Mouse (Mus musculus) hindbrain, embryonic 11.5 days (tissue): ENCODE results near the gene Nudt5. TPM values are rescaled to one million over a fixed set of nuclear protein-coding genes. Genes with fewer than 3 reads are reported as not detected.
A peak's percentile ranks its signal among the peaks of the same experiment; 100 is the strongest.

Experiments used
- ATAC-seq: fragments of 200-750 bp; cut with Nextera tagmentation; 2 replicates; pipeline ENCODE4 v1.8.0; 2017; ENCODE audit warnings: mild to moderate bottlenecking, moderate TSS enrichment, moderate library complexity; ENCODE audit not compliant: low FRiP score
- DNase-seq: peaks from one replicate; pipeline ENCODE4 v3.0.0-alpha.2; 2015; ENCODE audit warnings: low spot score
- H3K27ac ChIP-seq: fragments of 300-500 bp; sonication (generic); 2 replicates; pipeline ENCODE4 v1.5.1; 2014; ENCODE audit warnings: mild to moderate bottlenecking, low read depth, low read length
- H3K27me3 ChIP-seq: fragments of 300-500 bp; sonication (generic); 2 replicates; pipeline ENCODE4 v1.6.1; 2014; ENCODE audit warnings: mild to moderate bottlenecking, low read length, moderate library complexity, mixed read lengths; ENCODE audit not compliant: control insufficient read depth, insufficient read depth
- H3K36me3 ChIP-seq: fragments of 300-500 bp; sonication (generic); 2 replicates; pipeline ENCODE4 v1.6.1; 2014; ENCODE audit warnings: mild to moderate bottlenecking, low read length, moderate library complexity, mixed read lengths; ENCODE audit not compliant: control insufficient read depth, insufficient read depth
- H3K4me1 ChIP-seq: fragments of 300-500 bp; sonication (generic); replicated peaks from 2 replicates; pipeline ENCODE4 v1.6.1; 2014; ENCODE audit warnings: low read length, mixed read lengths; ENCODE audit not compliant: control insufficient read depth, insufficient read depth
- H3K4me2 ChIP-seq: fragments of 300-500 bp; sonication (generic); replicated peaks from 2 replicates; pipeline ENCODE4 v1.6.1; 2014; ENCODE audit warnings: mild to moderate bottlenecking, low read depth, low read length
- H3K4me3 ChIP-seq: fragments of 300-500 bp; sonication (generic); 2 replicates; pipeline ENCODE4 v1.5.1; 2014; ENCODE audit warnings: low read depth, low read length
- H3K9ac ChIP-seq: fragments of 300-500 bp; sonication (generic); 2 replicates; pipeline ENCODE4 v1.6.1; 2014; ENCODE audit warnings: low read depth, low read length
- H3K9me3 ChIP-seq: fragments of 300-500 bp; sonication (generic); 2 replicates; pipeline ENCODE4 v1.6.1; 2016; ENCODE audit warnings: low read length; ENCODE audit not compliant: control insufficient read depth
- WGBS: fragments of 180-500 bp; shearing (Covaris S2); extraction: QIAGEN DNeasy Blood & Tissue Kit; methylation state at CpG from one replicate; pipeline ENCODE4 v1.1.7; 2014; 5-methylcytosine and 5-hydroxymethylcytosine counted together
- polyA plus RNA-seq: library from polyadenylated mRNA; unstranded; fragments of >200 nt; fragmentation: Nextera tagmentation; extraction: Ambion mirVana; gene quantifications from 2 replicates; pipeline ENCODE4 v1.2.1, GENCODE M21; 2014

Gene Nudt5
- polyA plus RNA-seq, 1 experiment from 2014 or later: 92.1 TPM

GRCm38 (mm10) chr2:5844181-5844872 lies 492 bp upstream of the Nudt5 start:
- peak overlapping the region; percentile 82 for H3K27ac ChIP-seq
- no peaks in the 10 kb centered on the region for H3K9me3 ChIP-seq
- peak overlapping the region; percentile 86 for H3K9ac ChIP-seq
- H3K36me3 ChIP-seq: peaks cover 14% of the 10 kb centered on the region
- peak overlapping the region; percentile 76 for H3K4me3 ChIP-seq
- DNase-seq: no peak
- 4% methylated on average over 23 of the region's 23 CpGs for WGBS
- no peaks in the 10 kb centered on the region for H3K4me1 ChIP-seq
- no peak; the same call in 1 of the 2 replicates for ATAC-seq
- peak overlapping the region; percentile 59 for H3K4me2 ChIP-seq
- H3K27me3 ChIP-seq: no peaks in the 10 kb centered on the region

- ATAC-seq (no peak), DNase-seq (no peak)
- no peaks in the 10 kb centered on the region for H3K9me3 ChIP-seq
- peaks cover 3% of the 10 kb centered on the region; the same call in 1 of the 2 replicates for H3K36me3 ChIP-seq
- H3K4me3 ChIP-seq: peak overlapping the region; percentile 76
- H3K27me3 ChIP-seq: no peaks in the 10 kb centered on the region
- H3K27ac ChIP-seq: no peak overlapping the region
- peak overlapping the region; percentile 86; the same call in 1 of the 2 replicates for H3K9ac ChIP-seq
- H3K4me2 ChIP-seq: peak overlapping the region; percentile 42
- 46% methylated on average over 4 of the region's 4 CpGs for WGBS
- no peaks in the 10 kb centered on the region for H3K4me1 ChIP-seq
Measured at GRCm38 (mm10) chr2:5845826-5846225, 1.0 kb downstream of the Nudt5 start.

DNA sequence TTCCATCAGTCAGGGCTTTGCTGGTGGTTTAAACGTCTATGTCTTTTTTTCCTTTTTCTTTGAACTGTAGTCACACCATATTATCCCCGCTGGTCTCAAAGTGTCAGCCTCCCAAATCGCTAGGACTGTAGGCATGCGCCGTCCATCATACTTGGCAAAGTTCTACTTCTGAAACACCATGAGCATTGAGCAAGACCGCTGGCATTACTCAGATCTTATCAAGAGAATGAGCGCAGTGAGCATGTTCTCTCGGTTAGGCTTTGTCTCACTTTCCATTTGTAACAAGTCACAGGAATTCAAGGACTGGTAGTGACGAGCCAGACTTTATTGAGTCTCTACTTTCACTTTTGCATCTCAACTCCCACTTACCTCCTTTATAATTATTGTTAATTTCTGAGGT lies 6.3 kb downstream of the Nudt5 start:
- Histone ChIP-seq H3K27ac (no peak overlapping the region), H3K4me2 (no peak overlapping the region), H3K4me1 (no peaks in the 10 kb centered on the region), H3K9me3 (no peaks in the 10 kb centered on the region), H3K36me3 (no peaks in the 10 kb centered on the region), H3K27me3 (no peaks in the 10 kb centered on the region), H3K9ac (no peak overlapping the region), H3K4me3 (no peak overlapping the region)
- 93% methylated on average over 9 of the region's 9 CpGs for WGBS
- ATAC-seq: no peak
- DNase-seq: no peak

DNA sequence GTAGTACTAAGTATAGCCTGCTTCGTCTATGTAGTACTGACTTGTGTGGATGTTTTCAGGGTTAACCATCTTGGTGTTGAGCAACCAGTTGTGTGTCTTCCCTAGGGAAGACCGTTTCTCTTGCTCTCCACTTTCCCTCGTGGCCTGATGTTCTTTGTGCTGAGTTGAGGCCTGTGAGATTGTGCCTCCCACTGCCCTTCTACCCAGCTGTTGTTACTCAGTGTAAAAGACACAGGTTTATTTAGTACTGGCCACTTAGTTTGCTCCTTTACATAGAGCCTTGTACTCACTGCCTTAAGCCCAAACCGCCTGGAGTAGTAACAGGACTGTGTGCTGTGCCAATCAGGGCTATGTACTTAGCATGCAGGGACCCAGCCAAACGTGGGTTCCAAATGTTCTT lies 7.0 kb downstream of the Nudt5 start:
- no peak overlapping the region for H3K27ac ChIP-seq
- 86% methylated on average over 5 of the region's 5 CpGs for WGBS
- H3K9me3 ChIP-seq: no peaks in the 10 kb centered on the region
- no peaks in the 10 kb centered on the region for H3K4me1 ChIP-seq
- no peak overlapping the region for H3K9ac ChIP-seq
- no peaks in the 10 kb centered on the region for H3K36me3 ChIP-seq
- ATAC-seq (no peak), DNase-seq (no peak)
- no peak overlapping the region for H3K4me3 ChIP-seq
- no peak overlapping the region for H3K4me2 ChIP-seq
- H3K27me3 ChIP-seq: no peaks in the 10 kb centered on the region

GRCm38 (mm10) chr2:5862834-5863233 lies 18.0 kb downstream of the Nudt5 start, which contains the start of gene Gm13199:
Gene Gm13199 (minus strand): TSS chr2:5862934.
- Histone ChIP-seq H3K27ac (no peak within 1 kb of the TSS), H3K4me3 (no peak within 1 kb of the TSS), H3K9me3 (no peaks in the 10 kb centered on the region), H3K9ac (no peak within 1 kb of the TSS), H3K27me3 (no peaks in the 10 kb centered on the region), H3K4me1 (no peaks in the 10 kb centered on the region), H3K4me2 (no peak within 1 kb of the TSS), H3K36me3 (peaks cover 8% of the 10 kb centered on the region; the same call in 1 of the 2 replicates)
- ATAC-seq: no peak
- WGBS: 92% methylated on average over 3 of the region's 3 CpGs
- DNase-seq: no peak

GRCm38 (mm10) chr2:5867681-5868080 lies 22.9 kb downstream of the Nudt5 start:
- Histone ChIP-seq H3K27ac (no peak overlapping the region), H3K4me3 (no peak overlapping the region), H3K27me3 (no peaks in the 10 kb centered on the region), H3K36me3 (peaks cover 8% of the 10 kb centered on the region; the same call in 1 of the 2 replicates), H3K4me2 (no peak overlapping the region), H3K9ac (no peak overlapping the region), H3K9me3 (no peaks in the 10 kb centered on the region), H3K4me1 (no peaks in the 10 kb centered on the region)
- 92% methylated on average over 2 of the region's 2 CpGs for WGBS
- DNase-seq (no peak), ATAC-seq (no peak)

DNA sequence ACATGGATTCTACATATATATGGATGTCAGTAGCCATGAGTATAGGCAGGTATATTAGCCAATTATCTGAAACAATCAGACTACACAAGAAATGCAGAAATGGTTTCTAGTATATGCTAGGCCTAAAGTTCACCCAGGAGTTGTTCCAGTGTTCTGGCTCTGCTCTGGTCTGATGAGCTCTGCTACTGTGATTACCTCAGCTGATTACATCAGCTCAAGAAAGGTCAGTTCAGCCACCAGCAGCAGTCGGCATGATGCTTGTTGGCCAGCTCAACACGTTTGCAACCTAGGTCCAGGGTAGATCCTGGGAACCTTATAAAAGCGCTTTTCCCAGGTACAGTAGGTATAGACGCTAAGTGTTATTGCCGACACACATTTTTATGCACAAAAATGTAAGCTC lies 24.9 kb downstream of the Nudt5 start:
- no peak for DNase-seq
- no peaks in the 10 kb centered on the region for H3K4me1 ChIP-seq
- H3K9ac ChIP-seq: no peak overlapping the region
- H3K36me3 ChIP-seq: peaks cover 11% of the 10 kb centered on the region; the same call in 1 of the 2 replicates
- no peak for ATAC-seq
- no peak overlapping the region for H3K27ac ChIP-seq
- no peaks in the 10 kb centered on the region for H3K9me3 ChIP-seq
- H3K4me2 ChIP-seq: no peak overlapping the region
- WGBS: 92% methylated on average over 5 of the region's 5 CpGs
- H3K4me3 ChIP-seq: no peak overlapping the region
- no peaks in the 10 kb centered on the region for H3K27me3 ChIP-seq

DNA sequence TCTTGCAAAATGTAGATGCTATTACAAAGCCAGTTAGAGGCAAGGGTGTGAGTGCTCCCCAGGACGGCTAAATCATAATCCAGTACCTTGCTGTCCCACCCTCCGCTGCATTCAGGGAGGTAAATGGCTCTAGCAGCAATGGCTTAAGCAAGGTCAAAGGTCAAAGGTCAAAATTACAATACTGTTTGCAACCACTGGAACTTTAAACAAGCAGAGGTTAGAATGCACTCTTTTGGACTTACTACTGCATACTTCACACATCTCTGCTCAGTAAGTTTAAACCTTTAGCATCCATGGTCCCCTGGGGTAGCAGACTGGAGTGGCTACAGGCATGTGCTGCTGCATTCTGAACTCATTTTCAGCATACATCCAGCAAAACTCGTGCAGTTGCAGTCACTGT lies 32.6 kb downstream of the Nudt5 start:
- Histone ChIP-seq H3K4me1 (no peaks in the 10 kb centered on the region), H3K27me3 (no peaks in the 10 kb centered on the region), H3K9ac (no peak overlapping the region), H3K9me3 (no peaks in the 10 kb centered on the region), H3K36me3 (peaks cover 8% of the 10 kb centered on the region; the same call in 1 of the 2 replicates), H3K27ac (no peak overlapping the region), H3K4me3 (no peak overlapping the region), H3K4me2 (no peak overlapping the region)
- DNase-seq: no peak
- no peak for ATAC-seq
- 79% methylated on average over 3 of the region's 3 CpGs for WGBS

DNA sequence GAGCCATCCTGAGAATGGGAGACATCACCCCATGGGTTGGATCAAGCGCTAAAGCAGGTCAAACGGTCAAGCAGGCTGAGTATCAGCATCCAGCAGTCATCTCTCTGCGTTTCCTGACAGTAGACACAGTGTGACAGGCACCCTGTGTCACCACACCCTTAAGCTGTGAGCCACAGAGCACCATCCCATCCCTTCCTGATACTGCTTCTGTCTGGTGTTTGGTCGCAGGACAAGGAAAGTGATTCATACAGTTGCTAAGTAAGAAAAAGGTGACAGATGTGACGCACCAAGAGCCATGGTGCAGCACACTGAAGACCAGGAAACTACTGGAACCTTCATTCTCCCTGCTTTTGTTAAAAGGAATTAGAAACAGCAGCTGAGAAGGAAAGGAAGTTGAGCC lies 44.0 kb downstream of the Nudt5 start:
- Histone ChIP-seq H3K9me3 (no peaks in the 10 kb centered on the region), H3K27me3 (no peaks in the 10 kb centered on the region), H3K4me2 (no peak overlapping the region), H3K36me3 (peaks cover 6% of the 10 kb centered on the region; the same call in 1 of the 2 replicates), H3K4me1 (no peaks in the 10 kb centered on the region), H3K9ac (no peak overlapping the region), H3K27ac (no peak overlapping the region), H3K4me3 (no peak overlapping the region)
- WGBS: 89% methylated on average over 5 of the region's 5 CpGs
- DNase-seq (no peak), ATAC-seq (no peak)
